Mouse (Mus musculus) stomach, postnatal 0 days (tissue): ENCODE results near the gene Mrpl34. TPM values are rescaled to one million over a fixed set of nuclear protein-coding genes. Genes with fewer than 3 reads are reported as not detected.

ENCODE experiments used
- ATAC-seq: fragments of 200-750 bp; cut with Nextera tagmentation; 2 replicates; pipeline ENCODE4 v1.8.0; 2017; ENCODE audit not compliant: low FRiP score, low TSS enrichment
- DNase-seq: peaks from one replicate; pipeline ENCODE4 v3.0.0-alpha.2; 2016; ENCODE audit warnings: low spot score
- H3K27ac ChIP-seq: fragments of 300-500 bp; sonication (generic); replicated peaks from 2 replicates; pipeline ENCODE4 v1.5.1; 2014; ENCODE audit warnings: mild to moderate bottlenecking, control low read depth
- H3K27me3 ChIP-seq: fragments of 300-500 bp; sonication (generic); 2 replicates; pipeline ENCODE4 v1.6.1; 2014; ENCODE audit warnings: low read length; ENCODE audit not compliant: control insufficient read depth, insufficient read depth
- H3K36me3 ChIP-seq: fragments of 300-500 bp; sonication (generic); 2 replicates; pipeline ENCODE4 v1.6.1; 2014; ENCODE audit warnings: low read length, mixed read lengths; ENCODE audit not compliant: control insufficient read depth, insufficient read depth
- H3K4me1 ChIP-seq: fragments of 300-500 bp; sonication (generic); replicated peaks from 2 replicates; pipeline ENCODE4 v1.6.1; 2014; ENCODE audit warnings: antibody characterized with exemption; ENCODE audit not compliant: control insufficient read depth, insufficient read depth
- H3K4me2 ChIP-seq: fragments of 300-500 bp; sonication (generic); replicated peaks from 2 replicates; pipeline ENCODE4 v1.6.1; 2014; ENCODE audit warnings: low read depth, mild to moderate bottlenecking, control low read depth, moderate library complexity
- H3K4me3 ChIP-seq: fragments of 300-500 bp; sonication (generic); 2 replicates; pipeline ENCODE4 v1.5.1; 2014; ENCODE audit warnings: low read depth, low read length, control low read depth
- H3K9ac ChIP-seq: fragments of 300-500 bp; sonication (generic); 2 replicates; pipeline ENCODE4 v1.6.1; 2014; ENCODE audit warnings: mild to moderate bottlenecking, low read length, control low read depth, mixed read lengths
- H3K9me3 ChIP-seq: fragments of 300-500 bp; sonication (generic); 2 replicates; pipeline ENCODE4 v1.6.1; 2016; ENCODE audit warnings: low read length; ENCODE audit not compliant: control insufficient read depth
- CTCF ChIP-seq: IDR thresholded peaks from 2 replicates; pipeline ENCODE4 v1.5.1; 2016; ENCODE audit warnings: antibody characterized with exemption, low read depth, mild to moderate bottlenecking, moderate library complexity
- EP300 ChIP-seq: optimal IDR thresholded peaks from 2 replicates; pipeline ENCODE3; 2016; ENCODE audit warnings: antibody characterized with exemption
- WGBS: fragments of 180-500 bp; shearing (Covaris S2); extraction: QIAGEN DNeasy Blood & Tissue Kit; methylation state at CpG from one replicate; pipeline ENCODE4 v1.1.7; 2014; 5-methylcytosine and 5-hydroxymethylcytosine counted together
- polyA plus RNA-seq: library from polyadenylated mRNA; unstranded; fragments of >200 nt; fragmentation: Nextera tagmentation; extraction: Ambion mirVana; gene quantifications from 2 replicates; pipeline ENCODE4 v1.2.1, GENCODE M21; 2015

Gene Mrpl34
- polyA plus RNA-seq, 1 experiment from 2014 or later: 137 TPM

GRCm38 (mm10) chr8:71470146-71470912 is 5.6 kb downstream of the Mrpl34 start:
- 77% methylated on average over 3 of the region's 3 CpGs for WGBS
- DNase-seq (no peak), ATAC-seq (no peak)
- peaks cover 5% of the 10 kb centered on the region for H3K4me1 ChIP-seq
- H3K9me3 ChIP-seq: no peaks in the 10 kb centered on the region
- no peaks in the 10 kb centered on the region for H3K27me3 ChIP-seq
- peaks cover 4% of the 10 kb centered on the region for H3K36me3 ChIP-seq
- peak overlapping the region; percentile 92 for H3K4me2 ChIP-seq
- H3K9ac ChIP-seq: peak overlapping the region; percentile 83
- no peak for TF ChIP-seq EP300
- no peak for TF ChIP-seq CTCF
- H3K27ac ChIP-seq: no peak overlapping the region
- H3K4me3 ChIP-seq: peak overlapping the region; percentile 77

- Histone ChIP-seq H3K27me3 (no peaks in the 10 kb centered on the region), H3K4me3 (no peak overlapping the region), H3K27ac (no peak overlapping the region), H3K4me1 (no peaks in the 10 kb centered on the region; the same call in 1 of the 2 replicates), H3K4me2 (no peak overlapping the region), H3K9ac (no peak overlapping the region), H3K9me3 (no peaks in the 10 kb centered on the region), H3K36me3 (peaks cover 4% of the 10 kb centered on the region)
- TF ChIP-seq EP300: no peak
- TF ChIP-seq CTCF: no peak
- DNase-seq (no peak), ATAC-seq (no peak)
- 60% methylated on average over 5 of the region's 5 CpGs for WGBS
Observed at GRCm38 (mm10) chr8:71470913-71471255, 6.1 kb downstream of the Mrpl34 start.

GRCm38 (mm10) chr8:71471861-71472260 is 7.1 kb downstream of the Mrpl34 start:
- H3K4me3 ChIP-seq: no peak overlapping the region
- WGBS: 95% methylated on average over 17 of the region's 17 CpGs
- H3K4me2 ChIP-seq: no peak overlapping the region
- no peak overlapping the region for H3K27ac ChIP-seq
- no peaks in the 10 kb centered on the region; the same call in 1 of the 2 replicates for H3K4me1 ChIP-seq
- no peak for TF ChIP-seq CTCF
- no peak for TF ChIP-seq EP300
- ATAC-seq (no peak), DNase-seq (no peak)
- no peaks in the 10 kb centered on the region for H3K27me3 ChIP-seq
- H3K9ac ChIP-seq: no peak overlapping the region
- no peaks in the 10 kb centered on the region for H3K9me3 ChIP-seq
- H3K36me3 ChIP-seq: peaks cover 4% of the 10 kb centered on the region

- H3K27ac ChIP-seq: no peak overlapping the region
- 90% methylated on average over 8 of the region's 8 CpGs for WGBS
- TF ChIP-seq CTCF: peak; percentile 60
- no peak for TF ChIP-seq EP300
- ATAC-seq (no peak), DNase-seq (no peak)
- no peaks in the 10 kb centered on the region; the same call in 1 of the 2 replicates for H3K4me1 ChIP-seq
- H3K9me3 ChIP-seq: no peaks in the 10 kb centered on the region
- no peaks in the 10 kb centered on the region for H3K27me3 ChIP-seq
- H3K4me2 ChIP-seq: no peak overlapping the region
- H3K36me3 ChIP-seq: peaks cover 4% of the 10 kb centered on the region
- H3K9ac ChIP-seq: no peak overlapping the region
- no peak overlapping the region for H3K4me3 ChIP-seq
Observed at GRCm38 (mm10) chr8:71472601-71473386, 8.0 kb downstream of the Mrpl34 start.

- DNase-seq (no peak), ATAC-seq (no peak)
- no peak for TF ChIP-seq CTCF
- 92% methylated on average over 18 of the region's 18 CpGs for WGBS
- Histone ChIP-seq H3K27me3 (no peaks in the 10 kb centered on the region), H3K9me3 (no peaks in the 10 kb centered on the region), H3K27ac (no peak overlapping the region), H3K9ac (no peak overlapping the region), H3K4me2 (no peak overlapping the region), H3K36me3 (peaks cover 4% of the 10 kb centered on the region), H3K4me3 (no peak overlapping the region), H3K4me1 (no peaks in the 10 kb centered on the region; the same call in 1 of the 2 replicates)
Observed at GRCm38 (mm10) chr8:71474344-71474743, 9.6 kb downstream of the Mrpl34 start.
